Mouse (Mus musculus): ENCODE results near the gene Btbd3.
"Not testable (repeated sequence)": the region's sequence is repeated elsewhere in the genome, so short reads cannot be mapped to it uniquely, and the experiment has no call there.

Btbd3 gene

DNA sequence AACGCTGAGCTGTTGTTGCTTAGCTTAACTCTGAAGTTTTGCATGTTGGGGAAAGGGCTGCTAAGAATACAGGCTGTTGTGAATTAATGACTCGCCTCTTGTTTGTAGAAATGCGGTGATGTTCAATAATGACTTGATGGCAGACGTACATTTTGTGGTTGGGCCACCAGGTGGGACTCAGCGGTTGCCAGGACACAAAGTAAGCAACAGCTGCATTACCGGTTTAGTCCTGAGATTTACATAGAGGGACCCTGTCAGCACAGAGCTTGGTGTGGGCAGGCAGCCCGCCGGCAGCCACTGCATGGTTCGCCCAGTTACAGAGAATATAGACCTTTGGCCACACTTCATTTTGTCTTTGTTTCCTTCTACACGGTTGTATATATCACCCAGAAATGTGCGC is 23.3 kb downstream of the Btbd3 start:
- DNase-seq (ENCODE audit: low spot score), result no peak

DNA sequence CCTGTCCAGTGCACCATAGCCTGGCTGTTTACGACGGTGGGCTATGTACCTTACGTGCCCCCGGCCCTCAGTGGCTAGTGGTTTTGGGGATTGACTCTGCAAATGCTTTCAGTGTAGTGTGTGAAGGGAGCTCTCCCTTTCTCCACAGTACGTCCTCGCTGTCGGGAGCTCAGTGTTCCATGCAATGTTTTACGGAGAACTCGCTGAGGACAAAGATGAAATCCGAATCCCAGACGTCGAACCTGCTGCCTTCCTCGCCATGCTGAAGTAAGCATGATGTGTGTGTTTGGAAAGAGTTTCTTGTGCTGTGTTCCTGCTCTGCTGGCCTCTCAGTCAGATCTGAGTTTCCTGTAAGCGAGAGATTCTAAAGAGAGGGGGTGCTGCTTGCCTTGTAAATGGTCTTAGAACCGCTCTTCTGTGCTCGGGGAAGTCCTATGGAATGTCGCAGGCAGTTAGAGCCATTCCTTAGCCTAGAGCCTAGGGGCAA is 23.9 kb downstream of the Btbd3 start:
- DNase-seq (ENCODE audit: low spot score), result no peak

DNA sequence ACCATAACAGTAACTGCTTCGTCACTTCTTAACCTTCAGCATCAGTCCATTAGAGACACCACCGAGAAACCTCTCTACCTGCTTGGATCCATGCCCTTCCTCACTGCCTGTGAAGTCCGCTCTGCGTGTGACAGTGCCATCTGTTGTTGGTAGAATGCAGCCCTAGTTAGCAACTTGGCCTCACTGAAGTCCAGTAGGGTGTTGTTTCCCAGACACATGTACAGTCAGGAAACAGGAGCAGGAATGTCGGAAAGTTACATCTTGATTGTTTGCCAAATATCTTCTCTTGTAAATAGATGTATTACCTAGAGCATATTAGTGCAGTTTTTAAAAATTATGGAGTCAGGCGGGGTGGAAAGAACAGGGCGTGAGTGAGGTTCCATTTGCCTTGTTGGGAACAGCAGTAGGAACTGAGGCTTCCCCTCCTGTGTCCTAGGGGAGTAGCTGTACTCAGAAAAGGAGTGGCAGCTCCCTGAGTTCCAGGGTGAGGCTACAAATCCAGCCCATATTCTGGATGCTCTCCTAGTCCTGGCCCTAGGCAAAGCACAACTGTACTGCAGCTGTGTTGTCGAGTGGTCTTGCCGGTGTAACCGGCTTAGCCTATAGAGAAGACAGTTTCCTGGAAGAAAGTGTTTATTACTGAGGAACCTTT is 25.3 kb downstream of the Btbd3 start:
- DNase-seq (ENCODE audit: low spot score), result no peak

DNA sequence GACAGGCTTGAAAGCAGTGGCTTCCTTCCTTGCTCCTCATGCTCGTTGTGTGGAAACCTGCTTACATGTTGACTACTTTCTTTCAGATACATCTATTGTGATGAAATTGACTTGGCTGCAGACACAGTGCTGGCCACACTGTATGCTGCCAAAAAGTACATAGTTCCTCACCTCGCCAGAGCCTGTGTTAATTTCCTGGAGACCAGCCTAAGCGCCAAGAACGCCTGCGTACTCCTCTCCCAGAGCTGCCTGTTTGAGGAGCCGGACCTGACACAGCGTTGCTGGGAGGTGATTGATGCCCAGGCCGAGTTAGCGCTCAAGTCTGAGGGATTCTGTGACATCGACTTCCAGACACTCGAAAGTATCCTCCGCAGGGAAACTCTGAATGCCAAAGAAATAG is 27.0 kb downstream of the Btbd3 start:
- no peak for DNase-seq (ENCODE audit: low spot score)

DNA sequence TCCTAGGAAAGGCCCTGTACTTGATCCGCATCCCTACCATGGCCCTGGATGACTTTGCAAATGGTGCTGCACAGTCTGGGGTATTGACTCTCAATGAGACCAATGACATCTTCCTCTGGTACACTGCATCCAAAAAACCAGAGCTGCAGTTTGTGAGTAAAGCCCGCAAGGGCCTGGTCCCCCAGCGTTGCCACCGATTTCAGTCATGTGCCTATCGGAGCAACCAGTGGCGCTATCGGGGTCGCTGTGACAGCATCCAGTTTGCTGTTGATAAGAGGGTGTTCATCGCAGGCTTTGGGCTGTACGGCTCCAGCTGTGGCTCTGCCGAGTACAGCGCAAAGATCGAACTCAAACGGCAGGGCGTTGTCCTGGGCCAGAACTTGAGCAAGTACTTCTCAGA is 27.5 kb downstream of the Btbd3 start:
- no peak for DNase-seq (ENCODE audit: low spot score)

DNA sequence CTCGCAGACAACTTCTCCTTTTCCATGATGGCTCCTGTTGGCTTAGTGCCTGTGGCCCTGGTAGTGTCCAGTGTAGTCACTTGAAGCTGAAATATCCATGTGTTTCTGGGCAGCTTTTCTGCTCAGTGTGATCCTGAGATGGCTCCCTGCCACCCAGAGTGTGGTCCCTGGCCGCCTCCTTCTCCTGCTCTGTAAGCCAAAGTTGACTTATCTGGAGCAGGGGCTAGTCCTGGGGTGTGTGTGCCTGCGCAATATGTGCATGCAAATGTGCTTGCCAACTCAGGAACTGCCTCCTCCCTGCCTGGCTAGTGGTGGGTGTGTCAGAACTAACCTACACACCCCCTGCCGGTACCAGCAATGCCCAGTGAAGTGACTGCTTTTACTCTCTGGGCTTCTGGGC is 29.4 kb downstream of the Btbd3 start:
- DNase-seq (ENCODE audit: low spot score), result no peak

DNA sequence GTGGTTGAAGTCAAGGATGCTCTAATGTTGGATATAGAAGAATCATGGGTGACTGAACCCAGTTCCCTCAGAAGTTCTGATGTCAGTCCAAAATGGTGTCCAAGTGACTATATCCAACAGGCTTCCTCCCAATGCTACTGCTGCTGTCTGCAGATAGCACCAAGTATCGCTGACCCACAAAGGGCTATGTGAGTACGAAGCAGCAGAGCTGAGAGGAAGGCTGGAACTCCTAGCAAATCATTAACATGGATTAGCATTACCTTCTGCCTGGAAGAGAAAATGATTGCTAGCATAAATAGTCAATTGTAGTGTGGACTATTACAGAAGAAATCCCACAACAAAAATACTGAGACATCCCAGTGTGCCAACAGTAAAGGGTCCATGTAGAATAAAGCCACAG is 33.8 kb downstream of the Btbd3 start:
- DNase-seq (ENCODE audit: low spot score), result no peak

DNA sequence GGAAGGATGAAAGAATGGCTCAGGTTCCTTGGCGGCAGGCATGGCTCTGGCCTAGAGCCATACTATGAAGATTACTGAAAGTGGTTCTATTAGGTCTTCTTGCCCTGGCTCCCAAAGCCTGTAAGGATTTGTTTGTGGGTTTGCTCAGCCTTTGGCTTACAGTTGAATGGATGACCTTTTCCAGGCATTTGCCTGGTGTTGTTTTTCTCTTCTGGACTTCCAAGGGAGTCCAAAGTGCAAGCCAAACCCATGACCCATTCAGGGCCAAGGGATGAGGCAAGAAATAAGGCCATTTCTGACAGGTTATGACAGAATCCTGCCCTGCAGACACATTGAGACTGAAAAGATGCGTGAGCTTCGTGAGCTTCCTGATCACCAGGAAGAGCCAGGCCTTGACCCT is 37.9 kb downstream of the Btbd3 start:
- DNase-seq (ENCODE audit: low spot score), result no peak

DNA sequence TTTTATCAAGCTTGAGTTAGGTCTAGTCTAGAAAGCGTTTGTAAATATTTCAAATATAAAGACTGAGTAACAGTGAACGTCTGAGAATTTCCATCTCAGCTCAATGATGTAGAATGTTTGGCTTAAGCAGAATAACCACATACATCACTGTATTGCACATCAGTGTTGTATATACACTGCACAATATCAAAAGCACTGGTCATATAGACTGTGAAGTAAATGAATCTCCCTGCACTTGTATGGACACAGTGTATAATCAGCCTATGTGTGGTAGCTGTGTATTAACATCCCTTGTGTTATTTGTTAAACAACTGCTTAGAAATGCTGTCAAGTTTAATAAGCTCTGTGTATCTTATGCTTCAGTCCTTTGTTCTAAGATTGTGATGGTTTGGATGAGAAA is 49.9 kb downstream of the Btbd3 start:
- no peak for DNase-seq (ENCODE audit: low spot score)

DNA sequence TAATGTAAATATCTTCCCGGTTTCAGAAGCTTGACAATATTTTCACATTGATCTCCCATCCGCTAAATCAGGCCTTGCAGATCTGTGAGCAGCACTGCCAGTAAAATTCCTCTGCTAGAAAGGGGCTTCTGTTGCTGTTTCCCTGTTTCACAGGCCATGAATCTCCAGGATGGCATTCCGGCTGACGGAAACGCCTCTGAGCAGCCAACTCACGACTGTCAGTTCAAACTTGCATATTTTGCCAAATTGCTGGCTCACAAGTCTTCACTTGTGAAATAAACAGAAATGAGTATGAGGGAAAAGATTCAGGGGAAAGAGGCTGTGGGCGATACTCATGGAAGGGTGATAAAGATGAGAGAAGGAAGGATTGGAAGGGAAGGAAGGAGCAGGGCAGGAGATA is 59.3 kb downstream of the Btbd3 start:
- DNase-seq (ENCODE audit: low spot score), result no peak

DNA sequence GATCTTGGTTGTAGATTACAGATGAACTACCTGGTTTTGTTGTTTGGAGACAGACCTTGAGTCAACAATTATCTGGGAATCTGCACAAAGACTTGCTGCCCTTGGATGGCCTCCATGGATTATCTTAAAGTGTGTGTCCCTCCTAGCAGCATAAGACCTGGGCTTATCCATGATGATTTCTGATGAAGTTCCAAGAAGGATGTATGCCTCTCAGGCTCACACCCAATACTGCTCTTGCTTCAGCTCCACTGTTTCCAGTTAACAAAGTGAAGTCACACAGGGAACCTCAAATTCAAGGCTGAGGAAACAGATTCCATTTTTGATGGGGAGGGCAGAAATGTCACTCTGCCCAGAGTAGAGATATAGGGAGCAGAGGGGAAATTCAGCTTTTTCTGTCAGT is 64.0 kb downstream of the Btbd3 start:
- DNase-seq (ENCODE audit: low spot score), result no peak

DNA sequence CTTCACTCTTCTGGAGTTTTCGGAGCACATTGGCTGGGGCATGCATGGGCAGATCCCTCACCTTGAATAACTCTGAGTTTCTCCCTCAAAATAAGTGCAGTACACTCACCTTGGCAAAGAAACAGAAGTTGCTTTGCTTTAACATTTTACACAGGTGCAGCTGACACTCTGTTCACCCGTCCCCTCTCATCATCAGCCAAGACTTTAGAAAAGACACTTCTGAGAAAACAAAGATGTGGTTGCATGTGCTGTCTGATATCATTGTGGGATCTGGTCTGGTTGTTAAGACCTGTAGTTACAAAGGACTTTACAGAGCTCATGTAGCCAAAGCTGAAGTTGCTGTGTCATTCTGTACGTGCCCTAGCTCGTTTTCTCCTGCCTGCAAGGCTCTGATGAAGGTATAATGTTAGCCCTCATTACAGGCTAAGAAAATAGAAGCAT is 64.7 kb downstream of the Btbd3 start:
- no peak for DNase-seq (ENCODE audit: low spot score)

DNA sequence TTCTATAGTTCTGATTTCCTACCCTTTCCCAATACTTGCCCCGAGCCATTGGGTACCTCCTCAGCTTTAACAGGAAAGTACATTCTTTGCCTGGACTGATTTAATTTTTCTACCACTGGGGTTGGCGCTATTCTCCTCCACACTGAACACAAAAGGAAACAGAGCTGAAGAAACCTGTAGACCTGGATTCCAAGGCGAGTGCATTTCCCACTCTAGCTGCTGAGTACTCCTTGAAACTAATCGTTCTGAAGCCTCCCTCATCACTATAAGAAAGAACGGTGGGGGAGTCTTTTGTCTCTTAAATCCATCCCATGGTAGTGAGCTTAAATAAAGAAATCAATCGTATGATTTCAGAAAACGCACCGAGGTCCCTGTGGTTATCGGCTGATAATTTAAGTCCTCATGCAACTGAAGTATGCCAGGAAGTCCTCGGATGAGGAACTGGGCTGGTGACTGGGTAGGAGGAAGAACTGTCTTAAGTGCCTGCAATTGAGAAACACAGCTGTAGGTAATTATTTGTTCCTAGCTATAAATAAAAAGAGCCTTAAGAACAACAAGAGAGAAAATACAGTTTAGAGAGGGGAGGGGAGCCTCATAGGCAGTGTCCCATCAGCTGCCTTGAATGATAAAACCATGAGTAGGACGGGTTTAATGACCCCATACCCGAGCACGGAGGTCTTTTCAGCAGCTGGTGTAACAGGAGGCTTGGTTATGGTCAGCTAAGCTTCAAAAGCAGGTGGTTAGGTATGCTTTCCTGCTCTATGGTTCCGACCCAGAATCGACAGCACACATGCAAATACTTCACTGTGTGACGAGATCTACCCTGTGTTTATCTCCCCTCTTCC is 66.1 kb downstream of the Btbd3 start:
- no peak for DNase-seq (ENCODE audit: low spot score)

DNA sequence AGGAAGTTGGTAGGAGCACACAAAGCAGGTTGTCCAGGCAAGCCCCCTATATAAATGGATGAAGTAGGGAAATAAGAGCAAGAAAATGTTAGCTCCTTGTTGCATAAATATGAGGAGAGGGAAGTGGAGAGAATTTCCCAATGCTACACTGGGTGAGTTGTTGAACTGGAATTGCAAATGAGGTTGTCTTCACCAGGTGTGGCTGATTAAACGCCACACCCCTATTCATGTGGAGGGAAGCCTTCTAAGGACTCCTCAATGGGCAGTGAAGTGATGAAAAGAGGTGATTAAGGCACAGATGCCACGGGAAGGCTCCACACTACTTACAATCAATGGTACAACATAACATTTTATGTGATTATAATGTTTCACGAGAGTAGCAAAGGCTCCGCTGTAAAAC is 70.0 kb downstream of the Btbd3 start:
- no peak for DNase-seq (ENCODE audit: low spot score)

DNA sequence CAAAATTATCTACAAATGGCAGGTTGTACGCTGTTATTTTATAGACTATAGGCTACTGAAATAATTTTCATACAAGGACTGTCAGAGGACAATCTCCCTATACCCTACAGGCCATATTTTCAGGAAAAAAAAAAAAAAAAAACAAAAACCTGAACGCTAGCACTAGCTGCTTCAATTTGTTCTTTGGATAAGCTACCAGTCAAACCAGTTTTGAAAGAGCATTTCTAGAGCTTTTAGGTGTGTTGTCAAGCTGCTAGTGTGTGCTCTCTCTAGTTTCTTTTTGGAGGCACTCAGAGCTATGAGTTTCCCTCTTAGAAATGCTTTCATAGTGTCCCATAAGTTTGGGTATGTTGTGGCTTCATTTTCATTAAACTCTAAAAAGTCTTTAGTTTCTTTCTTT is 77.8 kb downstream of the Btbd3 start:
- not testable (repeated sequence) for DNase-seq (ENCODE audit: low spot score)

DNA sequence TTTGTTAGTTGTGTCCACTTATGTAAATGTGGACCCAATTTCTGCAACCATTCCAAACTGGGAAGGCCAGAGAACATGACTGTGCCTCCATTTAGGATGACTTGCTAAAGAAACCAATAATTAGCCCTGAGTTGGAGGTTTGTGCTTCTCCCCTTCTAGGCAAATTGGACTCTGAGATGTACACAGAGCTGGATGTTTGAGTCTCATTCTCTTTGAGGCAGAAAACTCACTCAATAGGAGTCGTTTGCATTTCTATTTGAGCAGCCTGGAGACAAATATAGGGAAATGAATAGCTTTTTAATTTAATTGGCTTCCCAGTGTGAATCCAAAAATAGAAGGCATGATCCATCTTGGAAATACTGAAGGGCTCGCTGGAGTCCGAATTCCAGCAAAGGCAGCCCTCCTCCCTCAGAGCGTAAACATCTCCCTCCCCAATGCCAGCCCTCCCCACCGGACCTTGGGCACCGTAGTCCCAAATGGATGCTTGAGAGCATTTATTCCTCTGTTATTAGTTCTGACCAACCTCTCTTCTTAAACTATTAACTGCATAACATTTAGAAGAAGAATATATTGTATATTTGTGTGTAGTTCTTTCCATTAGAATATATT is 81.6 kb downstream of the Btbd3 start:
- no peak for DNase-seq (ENCODE audit: low spot score)

DNA sequence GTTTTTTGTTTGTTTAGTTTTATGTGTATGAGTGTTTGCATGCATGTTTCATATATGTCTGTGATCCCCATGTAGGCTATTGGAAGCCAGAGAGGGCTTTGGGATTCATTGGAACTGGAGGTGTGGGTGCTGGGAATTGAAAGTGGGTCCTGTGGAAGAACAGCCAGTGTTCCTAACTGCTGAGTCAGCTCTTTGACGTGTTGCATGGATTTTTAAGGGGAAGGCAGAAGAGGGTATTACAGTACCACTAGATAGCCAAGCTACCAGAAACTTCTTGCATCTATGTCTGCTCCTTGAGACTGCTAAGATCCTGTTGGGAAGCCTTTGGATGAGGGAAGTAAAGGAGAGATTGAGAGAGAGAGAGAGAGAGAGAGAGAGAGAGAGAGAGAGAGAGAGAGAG is 82.2 kb downstream of the Btbd3 start:
- no peak for DNase-seq (ENCODE audit: low spot score)

DNA sequence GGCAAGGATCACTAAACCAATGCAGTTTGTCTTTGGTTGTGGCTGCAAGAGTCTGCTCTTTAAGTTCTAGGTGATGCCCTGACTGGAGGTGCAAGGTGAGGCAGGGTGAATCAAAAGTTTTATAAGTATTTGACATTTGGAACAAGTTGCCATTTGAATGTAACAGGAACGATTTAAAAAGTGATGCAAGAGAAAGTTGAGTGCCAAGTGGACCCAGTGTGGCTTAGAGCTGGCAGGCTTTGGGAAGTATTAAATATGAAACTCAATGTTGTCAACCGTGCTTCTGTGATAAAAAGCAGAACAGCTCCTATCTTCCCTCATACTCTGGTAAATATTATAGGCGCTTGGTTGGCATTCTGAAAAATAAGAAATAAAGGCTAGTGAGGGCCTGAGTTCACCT is 99.0 kb downstream of the Btbd3 start:
- no peak for DNase-seq (ENCODE audit: low spot score)

DNA sequence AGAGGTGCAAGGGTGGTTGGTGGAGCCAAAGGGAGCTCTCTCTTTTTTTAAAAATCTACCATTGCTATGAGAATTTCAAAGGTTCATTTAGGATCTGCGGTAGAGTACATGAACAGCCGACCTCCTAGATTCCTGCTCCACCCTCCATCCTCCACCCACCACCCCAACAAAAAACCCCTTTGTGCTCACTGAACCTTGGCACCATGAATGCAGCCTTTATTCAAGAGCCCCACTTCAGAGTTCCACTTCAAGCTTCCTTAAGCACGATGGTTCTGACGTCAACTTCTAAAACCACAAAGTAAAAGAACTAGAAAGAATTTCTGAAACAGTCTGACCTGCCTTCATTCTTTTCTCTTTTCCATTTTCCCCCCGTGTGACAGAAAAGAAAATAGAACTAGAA is 106.1 kb downstream of the Btbd3 start:
- no peak for DNase-seq (ENCODE audit: low spot score)

DNA sequence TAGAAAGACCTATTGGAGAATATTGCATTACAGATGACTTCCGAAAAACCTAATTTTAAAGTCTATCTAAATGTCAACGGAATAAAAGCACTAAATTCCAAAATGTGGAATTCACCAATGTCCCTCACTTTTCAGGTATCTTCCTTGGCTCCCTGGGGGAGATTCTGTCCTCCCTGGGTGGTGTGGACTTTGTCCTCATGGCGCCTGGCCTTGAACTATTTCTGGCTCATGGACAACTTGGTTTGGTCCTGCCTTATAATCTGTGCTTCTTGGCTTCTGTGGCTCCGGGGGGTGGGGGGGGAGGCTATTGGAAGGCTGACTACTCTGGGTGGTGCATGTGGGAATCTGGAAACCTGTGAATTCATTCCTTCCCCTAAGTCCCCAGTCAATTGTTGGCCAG is 109.0 kb downstream of the Btbd3 start:
- DNase-seq (ENCODE audit: low spot score), result no peak

DNA sequence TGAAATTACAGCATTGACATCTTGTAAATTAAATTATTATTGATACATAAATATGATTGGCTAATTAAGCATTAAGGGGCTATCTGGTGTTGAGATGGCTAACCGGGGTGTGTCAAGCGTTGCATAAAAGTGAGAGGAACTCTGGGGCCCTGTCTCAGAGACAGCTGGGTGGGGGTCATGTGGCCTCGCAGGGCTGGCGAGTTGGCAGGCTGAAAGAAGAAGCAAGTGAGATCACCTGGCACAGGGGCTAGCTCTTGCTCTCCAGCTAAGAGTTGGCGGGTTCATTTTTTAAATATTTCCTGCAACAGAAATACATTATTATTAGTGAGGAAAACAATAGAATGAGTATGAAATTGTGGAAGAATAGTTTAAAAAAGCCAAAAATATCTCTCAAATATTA is 118.2 kb downstream of the Btbd3 start:
- no peak for DNase-seq (ENCODE audit: low spot score)

DNA sequence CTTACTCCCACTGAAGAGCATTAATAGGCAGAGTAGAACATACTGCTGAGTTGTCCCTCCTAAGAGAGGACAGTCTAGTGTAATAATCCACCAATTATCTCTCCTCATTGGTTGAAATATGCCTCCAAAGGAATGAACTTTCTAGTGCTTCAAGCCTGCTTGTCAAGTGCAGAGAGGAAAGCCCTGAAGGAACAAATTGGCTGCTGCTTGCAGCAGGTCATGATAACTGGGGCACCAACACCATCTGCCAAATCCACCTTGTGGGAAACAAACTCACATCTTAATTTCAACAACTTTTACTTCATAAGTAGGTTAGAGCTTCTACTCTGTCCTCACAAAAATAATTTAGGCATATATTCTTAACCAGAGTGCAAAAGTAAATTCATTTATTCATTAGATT is 122.5 kb downstream of the Btbd3 start:
- DNase-seq (ENCODE audit: low spot score), result no peak

DNA sequence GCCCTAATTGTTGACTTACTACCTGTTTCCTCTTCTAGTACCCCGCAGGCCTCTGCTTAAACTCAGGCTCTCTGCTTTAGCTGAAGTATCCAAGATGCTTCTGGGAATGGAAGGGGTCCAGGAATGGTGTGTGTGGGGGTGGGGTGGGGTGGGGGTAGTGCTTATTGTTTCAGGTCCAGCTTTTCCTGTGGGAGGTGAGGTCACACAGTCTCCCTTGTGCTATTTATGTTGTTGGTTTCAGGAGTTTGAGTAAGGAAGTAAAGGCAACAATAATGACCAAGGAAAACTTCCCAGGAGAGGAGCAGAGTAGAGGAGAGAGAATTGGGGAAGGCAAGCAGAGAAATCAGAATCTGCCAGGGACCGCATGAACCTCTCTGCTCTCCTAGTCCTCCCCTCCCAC is 128.4 kb downstream of the Btbd3 start:
- DNase-seq (ENCODE audit: low spot score), result no peak
